Mouse (Mus musculus) CH12.LX (cell line): ENCODE measurements around the gene Gstp2. TPM values are rescaled to one million over a fixed set of nuclear protein-coding genes. Genes with fewer than 3 reads are reported as not detected.

ENCODE experiments used
- DNase-seq: peaks from one replicate; pipeline ENCODE4 v3.0.0-alpha.2; 2013; ENCODE audit errors: extremely low read depth
- H3K27ac ChIP-seq: 2 replicates; pipeline ENCODE4 v1.5.1; 2012; ENCODE audit warnings: low read depth, mild to moderate bottlenecking, control low read depth, moderate library complexity; ENCODE audit not compliant: insufficient read depth
- H3K27me3 ChIP-seq: replicated peaks from 2 replicates; pipeline ENCODE3; 2012; ENCODE audit warnings: inconsistent platforms
- H3K36me3 ChIP-seq, 2 experiments: replicated peaks in 1 of 2; 2 replicates each; pipeline versions ENCODE3 to v1.6.1; 2012; ENCODE audit warnings: inconsistent platforms in 1 of 2, low read length in 1 of 2, mild to moderate bottlenecking in 1 of 2, mixed read lengths in 1 of 2, moderate library complexity in 1 of 2; ENCODE audit not compliant: control insufficient read depth in 1 of 2, insufficient read depth in 1 of 2
- H3K4me1 ChIP-seq, 2 experiments: 2 replicates each; pipeline ENCODE4 v1.6.1; 2012; ENCODE audit warnings: inconsistent platforms in 1 of 2, moderate library complexity in 1 of 2; ENCODE audit not compliant: insufficient read depth in 2 of 2, control insufficient read depth in 1 of 2
- H3K4me2 ChIP-seq: 2 replicates; pipeline ENCODE4 v1.6.1; 2012; ENCODE audit warnings: low read depth, mild to moderate bottlenecking, control low read depth; ENCODE audit not compliant: poor library complexity, insufficient read depth, severe bottlenecking
- H3K4me3 ChIP-seq, 3 experiments: fragments of 150-350 bp in 1 of 3; sonication (generic) in 1 of 3; replicated peaks in 1 of 3; 2 replicates each; pipeline versions ENCODE3 to v1.5.1; 2011 to 2012; ENCODE audit warnings: low read depth in 2 of 3, low read length in 2 of 3, mild to moderate bottlenecking in 2 of 3, moderate library complexity in 2 of 3, control low read depth in 1 of 3, improper control_type of control experiment in 1 of 3, inconsistent platforms in 1 of 3, mixed read lengths in 1 of 3; ENCODE audit not compliant: poor library complexity in 1 of 3
- H3K79me2 ChIP-seq: replicated peaks from 2 replicates; pipeline ENCODE4 v1.6.1; 2012; ENCODE audit warnings: mild to moderate bottlenecking, moderate library complexity; ENCODE audit not compliant: control insufficient read depth, poor library complexity, insufficient read depth, severe bottlenecking; ENCODE audit errors: extremely low read depth
- H3K9ac ChIP-seq: 2 replicates; pipeline ENCODE4 v1.6.1; 2012; ENCODE audit warnings: low read depth, mild to moderate bottlenecking, control low read depth, moderate library complexity; ENCODE audit not compliant: insufficient read depth
- H3K9me3 ChIP-seq: replicated peaks from 2 replicates; pipeline ENCODE3; 2012; ENCODE audit warnings: low read length, inconsistent platforms, mixed read lengths
- BHLHE40 ChIP-seq: IDR thresholded peaks from 2 replicates; pipeline ENCODE4 v1.6.1; 2011; ENCODE audit warnings: mild to moderate bottlenecking, low read depth, low read length, improper control_type of control experiment
- CHD1 ChIP-seq: IDR thresholded peaks from 2 replicates; pipeline ENCODE4 v1.6.1; 2012; ENCODE audit warnings: low read depth, low read length, improper control_type of control experiment, inconsistent platforms
- CHD2 ChIP-seq: IDR thresholded peaks from 2 replicates; pipeline ENCODE4 v1.6.1; 2011; ENCODE audit warnings: low read length, improper control_type of control experiment
- CTCF ChIP-seq, 2 experiments: IDR thresholded peaks in 1 of 2; conservative IDR thresholded peaks in 1 of 2; 2 replicates each; pipeline ENCODE4 v1.5.1; 2011 to 2012; ENCODE audit warnings: low read depth in 2 of 2, low read length in 2 of 2, improper control_type of control experiment in 1 of 2, inconsistent platforms in 1 of 2, mild to moderate bottlenecking in 1 of 2, moderate library complexity in 1 of 2
- E2F4 ChIP-seq: IDR thresholded peaks from 2 replicates; pipeline ENCODE4 v1.6.1; 2011; ENCODE audit warnings: low read depth, low read length, improper control_type of control experiment; ENCODE audit not compliant: insufficient replicate concordance
- ELF1 ChIP-seq: IDR thresholded peaks from 2 replicates; pipeline ENCODE4 v1.6.1; 2014; ENCODE audit warnings: low read depth, mild to moderate bottlenecking, inconsistent platforms, low read length, improper control_type of control experiment
- EP300 ChIP-seq: IDR thresholded peaks from 2 replicates; pipeline ENCODE4 v1.6.1; 2011; ENCODE audit warnings: low read length, improper control_type of control experiment
- ETS1 ChIP-seq: conservative IDR thresholded peaks from 2 replicates; pipeline ENCODE4 v1.6.1; 2012; ENCODE audit warnings: low read depth, mild to moderate bottlenecking, inconsistent platforms, low read length, improper control_type of control experiment, moderate library complexity
- GABPA ChIP-seq: IDR thresholded peaks from 2 replicates; pipeline ENCODE4 v1.6.1; 2012; ENCODE audit warnings: low read depth, low read length, improper control_type of control experiment, inconsistent platforms; ENCODE audit not compliant: insufficient replicate concordance
- HCFC1 ChIP-seq: IDR thresholded peaks from 2 replicates; pipeline ENCODE4 v1.6.1; 2012; ENCODE audit warnings: low read depth, mild to moderate bottlenecking, inconsistent platforms, low read length, improper control_type of control experiment
- IRF4 ChIP-seq: IDR thresholded peaks from 2 replicates; pipeline ENCODE4 v1.6.1; 2014; ENCODE audit warnings: low read depth, mild to moderate bottlenecking, inconsistent platforms, low read length, improper control_type of control experiment
- JUN ChIP-seq: IDR thresholded peaks from 2 replicates; pipeline ENCODE4 v1.6.1; 2011; ENCODE audit warnings: low read depth, mild to moderate bottlenecking, low read length, improper control_type of control experiment, moderate library complexity; ENCODE audit not compliant: insufficient read depth
- JUND ChIP-seq: conservative IDR thresholded peaks from 2 replicates; pipeline ENCODE4 v1.6.1; 2011; ENCODE audit warnings: low read depth, low read length, improper control_type of control experiment
- KAT2A ChIP-seq: IDR thresholded peaks from 2 replicates; pipeline ENCODE4 v1.6.1; 2012; ENCODE audit warnings: low read length, improper control_type of control experiment, inconsistent platforms; ENCODE audit not compliant: insufficient replicate concordance
- MAFK ChIP-seq: IDR thresholded peaks from 2 replicates; pipeline ENCODE4 v1.6.1; 2011; ENCODE audit warnings: low read length, improper control_type of control experiment; ENCODE audit not compliant: insufficient replicate concordance
- MAX ChIP-seq: IDR thresholded peaks from 2 replicates; pipeline ENCODE4 v1.6.1; 2011; ENCODE audit warnings: low read length, improper control_type of control experiment
- MAZ ChIP-seq: IDR thresholded peaks from 2 replicates; pipeline ENCODE4 v1.6.1; 2012; ENCODE audit warnings: low read depth, mild to moderate bottlenecking, inconsistent platforms, low read length, improper control_type of control experiment, moderate library complexity
- MEF2A ChIP-seq: IDR thresholded peaks from 2 replicates; pipeline ENCODE4 v1.6.1; 2014; ENCODE audit warnings: low read depth, mild to moderate bottlenecking, inconsistent platforms, low read length, improper control_type of control experiment, borderline replicate concordance
- MXI1 ChIP-seq: IDR thresholded peaks from 2 replicates; pipeline ENCODE4 v1.6.1; 2011; ENCODE audit warnings: mild to moderate bottlenecking, low read depth, low read length, improper control_type of control experiment
- MYC ChIP-seq: IDR thresholded peaks from 2 replicates; pipeline ENCODE4 v1.6.1; 2011; ENCODE audit warnings: low read depth, mild to moderate bottlenecking, improper control_type of control experiment, low read length
- NELFE ChIP-seq: IDR thresholded peaks from 2 replicates; pipeline ENCODE4 v1.6.1; 2011; ENCODE audit warnings: low read depth, low read length, improper control_type of control experiment
- NRF1 ChIP-seq: IDR thresholded peaks from 2 replicates; pipeline ENCODE4 v1.6.1; 2014; ENCODE audit warnings: low read depth, mild to moderate bottlenecking, inconsistent platforms, low read length, improper control_type of control experiment, moderate library complexity
- PAX5 ChIP-seq: IDR thresholded peaks from 2 replicates; pipeline ENCODE4 v1.6.1; 2012; ENCODE audit warnings: low read length, inconsistent platforms, mixed read lengths
- POLR2A ChIP-seq: IDR thresholded peaks from 2 replicates; pipeline ENCODE4 v1.6.1; 2011; ENCODE audit warnings: low read depth, mild to moderate bottlenecking, improper control_type of control experiment, low read length
- POLR2AphosphoS2 ChIP-seq: IDR thresholded peaks from 2 replicates; pipeline ENCODE4 v1.6.1; 2011; ENCODE audit warnings: low read depth, low read length, improper control_type of control experiment
- RAD21 ChIP-seq: IDR thresholded peaks from 2 replicates; pipeline ENCODE4 v1.6.1; 2011; ENCODE audit warnings: low read depth, mild to moderate bottlenecking, low read length, improper control_type of control experiment, moderate library complexity
- RCOR1 ChIP-seq: conservative IDR thresholded peaks from 2 replicates; pipeline ENCODE4 v1.6.1; 2012; ENCODE audit warnings: low read depth, mild to moderate bottlenecking, inconsistent platforms, low read length, improper control_type of control experiment
- SIN3A ChIP-seq: IDR thresholded peaks from 2 replicates; pipeline ENCODE4 v1.6.1; 2012; ENCODE audit warnings: low read length, improper control_type of control experiment, inconsistent platforms
- SMC3 ChIP-seq: IDR thresholded peaks from 2 replicates; pipeline ENCODE4 v1.6.1; 2011; ENCODE audit warnings: low read depth, low read length, improper control_type of control experiment
- TBP ChIP-seq: conservative IDR thresholded peaks from 2 replicates; pipeline ENCODE4 v1.6.1; 2011; ENCODE audit warnings: low read depth, low read length, improper control_type of control experiment
- TCF12 ChIP-seq: IDR thresholded peaks from 2 replicates; pipeline ENCODE4 v1.6.1; 2014; ENCODE audit warnings: low read depth, mild to moderate bottlenecking, inconsistent platforms, low read length, improper control_type of control experiment
- UBTF ChIP-seq: IDR thresholded peaks from 2 replicates; pipeline ENCODE4 v1.6.1; 2012; ENCODE audit warnings: low read depth, mild to moderate bottlenecking, inconsistent platforms, low read length, improper control_type of control experiment, moderate library complexity
- USF1 ChIP-seq: IDR thresholded peaks from 2 replicates; pipeline ENCODE4 v1.6.1; 2014; ENCODE audit warnings: low read depth, mild to moderate bottlenecking, inconsistent platforms, low read length, improper control_type of control experiment
- USF2 ChIP-seq: conservative IDR thresholded peaks from 2 replicates; pipeline ENCODE4 v1.6.1; 2011; ENCODE audit warnings: low read depth, low read length, improper control_type of control experiment
- ZC3H11A ChIP-seq: IDR thresholded peaks from 2 replicates; pipeline ENCODE4 v1.6.1; 2012; ENCODE audit warnings: low read depth, mild to moderate bottlenecking, inconsistent platforms, low read length, improper control_type of control experiment
- ZKSCAN1 ChIP-seq: IDR thresholded peaks from 2 replicates; pipeline ENCODE4 v1.6.1; 2012; ENCODE audit warnings: low read depth, inconsistent platforms, low read length, improper control_type of control experiment, borderline replicate concordance
- ZMIZ1 ChIP-seq: IDR thresholded peaks from 2 replicates; pipeline ENCODE4 v1.6.1; 2012; ENCODE audit warnings: low read depth, mild to moderate bottlenecking, inconsistent platforms, low read length, improper control_type of control experiment
- ZNF384 ChIP-seq: IDR thresholded peaks from 2 replicates; pipeline ENCODE4 v1.6.1; 2012; ENCODE audit warnings: low read depth, low read length, improper control_type of control experiment, inconsistent platforms
- dilution Hi-C: fragments of 300-500 bp; cut with MboI; formaldehyde crosslinking; loops from 2 replicates; pipeline ENCODE4 v1.14.3; 2020; ENCODE audit warnings: low sequenced_read_pairs; ENCODE audit not compliant: extremely low pct_unique_long_range_greater_than_20kb, extremely low pct_ligation_motif_present
- in situ Hi-C: fragments of 300-500 bp; cut with MboI; formaldehyde crosslinking; loops from 3 replicates; pipeline ENCODE4 v1.14.3; 2019; ENCODE audit warnings: low sequenced_read_pairs, low pct_ligation_motif_present, low pct_unique_long_range_greater_than_20kb, mixed read lengths
- polyA plus RNA-seq: library from polyadenylated mRNA; unstranded; fragments of >175 nt; gene quantifications from 2 replicates; pipeline ENCODE4 v1.2.1, GENCODE M21; 2012; ENCODE audit warnings: low read depth; ENCODE audit not compliant: insufficient read length
- total RNA-seq, 2 experiments: library from RNA; depleted of rRNA; stranded (reverse); fragments of 300-350 nt in 1 of 2; fragments of >200 nt in 1 of 2; gene quantifications; 2 replicates each; pipeline ENCODE4 v1.2.3; 2012 to 2014

Gene Gstp2
- total and polyA plus RNA-seq, 3 experiments, result 1.4 to 21.1 TPM; not detected in 1

DNA sequence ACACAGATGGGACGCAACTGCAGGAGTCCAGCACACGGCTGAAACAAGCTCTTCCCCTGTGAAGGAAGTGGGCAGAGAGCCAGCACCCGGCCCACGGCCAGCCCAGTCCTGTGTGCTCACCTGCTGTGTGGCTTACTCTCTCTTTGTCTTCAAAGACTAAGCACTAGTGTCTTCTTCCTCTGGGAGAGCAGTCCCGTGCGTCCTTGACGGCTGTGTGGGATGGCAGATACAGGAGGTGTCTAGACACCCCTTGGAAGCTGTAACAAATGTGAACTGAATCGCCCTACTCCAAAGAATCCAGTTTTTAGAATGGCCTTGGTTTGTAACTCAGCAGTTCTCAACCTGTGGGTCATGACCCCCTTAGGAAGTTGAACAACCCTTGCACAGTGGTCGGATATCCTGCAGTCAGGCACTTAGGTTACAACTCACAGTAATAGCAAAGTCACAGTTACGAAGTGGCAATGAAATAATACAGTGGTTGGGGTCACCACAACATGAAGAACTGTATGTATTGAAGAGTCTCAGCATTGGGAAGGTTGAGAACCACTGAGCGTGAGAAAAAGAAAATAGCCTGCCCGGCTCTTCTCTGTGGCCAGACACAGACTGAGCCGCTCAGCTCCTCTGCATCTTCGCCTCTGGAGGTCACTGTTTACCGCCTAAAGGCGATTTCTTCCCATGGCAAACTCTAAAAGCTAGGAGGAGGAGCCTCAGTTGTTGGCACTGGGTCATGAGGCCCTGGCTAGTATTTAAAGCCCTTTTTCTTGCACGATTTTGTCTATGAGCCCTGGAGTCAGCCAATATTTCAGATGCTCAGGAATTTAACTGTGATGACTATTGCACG is 26.9 kb downstream of the Gstp2 start:
- dilution Hi-C loops, result no loop called here
- DNase-seq, result peak; percentile 86
- H3K4me3 ChIP-seq, result no peak overlapping the region
- no peaks in the 10 kb centered on the region for H3K9me3 ChIP-seq
- H3K27me3 ChIP-seq, result peaks cover 2% of the 10 kb centered on the region
- no peaks in the 10 kb centered on the region for H3K36me3 ChIP-seq
- H3K4me2 ChIP-seq, result peak overlapping the region; percentile 4; the same call in 1 of the 2 replicates
- no peak overlapping the region; the same call in 1 of the 2 replicates for H3K9ac ChIP-seq
- H3K4me1 ChIP-seq, result peaks cover 9 to 14% of the 10 kb centered on the region in 2 experiments
- TF ChIP-seq USF1, result no peak
- no peak for TF ChIP-seq KAT2A
- no peak for TF ChIP-seq E2F4
- TF ChIP-seq ZC3H11A, result peak; percentile 87
- TF ChIP-seq GABPA, result no peak
- no peak for TF ChIP-seq ZNF384
- TF ChIP-seq SIN3A, result no peak
- TF ChIP-seq PAX5, result no peak
- no peak for TF ChIP-seq MAX
- TF ChIP-seq RAD21, result no peak; the same call in none of the 2 replicates
- TF ChIP-seq UBTF, result no peak
- no peak for TF ChIP-seq RCOR1
- no peak for TF ChIP-seq POLR2A
- TF ChIP-seq NELFE, result no peak; the same call in 1 of the 2 replicates
- peak; percentile 98 for TF ChIP-seq SMC3
- TF ChIP-seq HCFC1, result no peak
- TF ChIP-seq CHD1, result no peak
- no peak for TF ChIP-seq MXI1
- no peak for TF ChIP-seq BHLHE40
- peak; percentile 38 to 99; a peak in 3 of 4 replicates for TF ChIP-seq CTCF (conservative IDR thresholded peaks at IDR 0.05 in 1 of 2, IDR thresholded peaks at IDR 0.05 in 1 of 2; ENCODE audit: low read depth in 2 of 2, low read length in 2 of 2)
- TF ChIP-seq MYC, result peak; percentile 64
- no peak for TF ChIP-seq ETS1
- no peak for TF ChIP-seq ZMIZ1
- no peak for TF ChIP-seq USF2
- no peak for TF ChIP-seq JUN
- TF ChIP-seq NRF1, result no peak
- TF ChIP-seq POLR2AphosphoS2, result no peak
- no peak for TF ChIP-seq MEF2A
- TF ChIP-seq CHD2, result no peak
- no peak; the same call in 1 of the 2 replicates for TF ChIP-seq TCF12
- no peak for TF ChIP-seq EP300
- no peak for TF ChIP-seq MAFK
- 0 out of 2 replicates have a peak, but pooled peaks have one; percentile 50 for TF ChIP-seq MAZ
- 0 out of 2 replicates have a peak, but pooled peaks have one; percentile 27 for TF ChIP-seq IRF4
- no peak for TF ChIP-seq ELF1
- no peak for TF ChIP-seq ZKSCAN1
- no peak for TF ChIP-seq TBP
- no peak for TF ChIP-seq JUND
- in situ Hi-C loops, result loop anchor here (5.0 kb wide), 2 partner anchors 33 to 68 kb away; no protein-coding TSS in a partner anchor
- no peak overlapping the region for H3K27ac ChIP-seq
- no peaks in the 10 kb centered on the region for H3K79me2 ChIP-seq
